10 mouse cellular contexts compared by ENCODE assay signal in genomic region chr1:185183591-185184330, GRCm38 (mm10). TPM values are rescaled to one million over a fixed set of nuclear protein-coding genes. Genes with fewer than 3 reads are reported as not detected.
A peak's percentile ranks its signal among the peaks of the same experiment; 100 is the strongest.
DNase-seq lines count a peak whose midpoint lies in the region; ATAC-seq lines count a peak whose summit lies in the region.
"Had no signal": no experiment of that assay in that cellular context is flagged by ENCODE, and none has a peak within 500 bp of the region (broad histone marks: within the 10 kb centered on the region; RNA-seq: fewer than 3 reads in every experiment).

No protein-coding gene starts in this region.

- no peaks in the 10 kb centered on the region for H3K36me3 ChIP-seq in heart, embryonic 12.5 days
- no peaks in the 10 kb centered on the region for H3K36me3 ChIP-seq in forebrain, embryonic 14.5 days (ENCODE audit: control insufficient read depth, insufficient read depth, low read length)
- no peaks in the 10 kb centered on the region for H3K36me3 ChIP-seq in liver, embryonic 12.5 days
- H3K36me3 ChIP-seq: liver, embryonic 13.5 days had no signal

- DNase-seq in heart, adult 11 months = peak; percentile 86
- DNase-seq in MN1 (ENCODE audit: low spot score) = peak; percentile 42
- peak; percentile 12 for DNase-seq in gastrocnemius, adult 18-20 months (ENCODE audit: low spot score)
- peak; percentile 47 for DNase-seq in lung, postnatal 36 days
- no peak for DNase-seq in forebrain, embryonic 14.5 days (ENCODE audit: low spot score)
- no peak for DNase-seq in right cerebral cortex, postnatal 36 days (ENCODE audit: low spot score in 2 of 2)
- DNase-seq: cerebellum, adult 8-10 months; liver, embryonic 13.5 days had no signal

- H3K9ac ChIP-seq in heart, embryonic 12.5 days = no peak overlapping the region
- no peak overlapping the region for H3K9ac ChIP-seq in forebrain, embryonic 14.5 days (ENCODE audit: low read length)
- H3K9ac ChIP-seq in liver, embryonic 12.5 days = no peak overlapping the region
- H3K9ac ChIP-seq: liver, embryonic 13.5 days had no signal

- H3K4me2 ChIP-seq in heart, embryonic 12.5 days = no peak overlapping the region
- no peak overlapping the region for H3K4me2 ChIP-seq in forebrain, embryonic 14.5 days (ENCODE audit: low read length)
- no peak overlapping the region for H3K4me2 ChIP-seq in liver, embryonic 12.5 days
- H3K4me2 ChIP-seq: liver, embryonic 13.5 days had no signal

- no peaks in the 10 kb centered on the region for H3K9me3 ChIP-seq in heart, embryonic 12.5 days (replicated peaks)
- no peaks in the 10 kb centered on the region for H3K9me3 ChIP-seq in forebrain, embryonic 14.5 days (replicated peaks; ENCODE audit: control insufficient read depth, low read length)
- H3K9me3 ChIP-seq in liver, embryonic 12.5 days (replicated peaks) = no peaks in the 10 kb centered on the region
- H3K9me3 ChIP-seq: liver, embryonic 13.5 days had no signal

- 70% methylated on average over 9 of the region's 9 CpGs for WGBS in heart, embryonic 12.5 days
- WGBS in forebrain, embryonic 14.5 days = 43% methylated on average over 9 of the region's 9 CpGs
- 72% methylated on average over 9 of the region's 9 CpGs for WGBS in liver, embryonic 12.5 days (ENCODE audit: insufficient replicate concordance)

- H3K4me1 ChIP-seq in heart, embryonic 12.5 days (replicated peaks) = no peaks in the 10 kb centered on the region
- H3K4me1 ChIP-seq in forebrain, embryonic 14.5 days (ENCODE audit: control insufficient read depth, insufficient read depth, low read length) = no peaks in the 10 kb centered on the region
- H3K4me1 ChIP-seq in liver, embryonic 12.5 days = no peaks in the 10 kb centered on the region
- H3K4me1 ChIP-seq: liver, embryonic 13.5 days had no signal

- H3K27ac ChIP-seq in heart, embryonic 12.5 days (ENCODE audit: poor library complexity, severe bottlenecking) = no peak overlapping the region
- no peak overlapping the region for H3K27ac ChIP-seq in forebrain, embryonic 14.5 days (ENCODE audit: low read depth, low read length)
- no peak overlapping the region for H3K27ac ChIP-seq in liver, embryonic 12.5 days
- H3K27ac ChIP-seq: liver, embryonic 13.5 days had no signal

- 0 out of 2 replicates have a peak, but pooled peaks cover 4% of the 10 kb centered on the region for H3K27me3 ChIP-seq in heart, embryonic 12.5 days (replicated peaks)
- H3K27me3 ChIP-seq in forebrain, embryonic 14.5 days (replicated peaks; ENCODE audit: control insufficient read depth, insufficient read depth, low read length) = no peaks in the 10 kb centered on the region
- H3K27me3 ChIP-seq in liver, embryonic 12.5 days (replicated peaks) = no peaks in the 10 kb centered on the region
- H3K27me3 ChIP-seq: liver, embryonic 13.5 days had no signal

- H3K4me3 ChIP-seq in heart, embryonic 12.5 days = no peak overlapping the region
- H3K4me3 ChIP-seq in forebrain, embryonic 14.5 days (ENCODE audit: low read depth, low read length) = no peak overlapping the region
- H3K4me3 ChIP-seq in liver, embryonic 12.5 days = no peak overlapping the region
- H3K4me3 ChIP-seq: liver, embryonic 13.5 days had no signal

- no peak for ATAC-seq in heart, embryonic 12.5 days (ENCODE audit: insufficient number of reproducible peaks, low FRiP score)
- no peak for ATAC-seq in forebrain, embryonic 14.5 days
- ATAC-seq in liver, embryonic 12.5 days = no peak

RNA-seq across cellular contexts. Expression of gene Rab3gap2, which starts 20.2 kb away (rescaled TPM):
- polyA plus RNA-seq in heart, embryonic 12.5 days (2016; fragmentation: Nextera tagmentation; extraction: Ambion mirVana) = 19.0 and 19.1 TPM in 2 replicates
- 10 to 100 TPM; 17.6 to 17.8 TPM for total RNA-seq in gastrocnemius, adult 18-20 months (2021)
- 18.2 and 22.9 TPM in 2 replicates for polyA plus RNA-seq in forebrain, embryonic 14.5 days (2014; fragmentation: Nextera tagmentation; extraction: Ambion mirVana)
- polyA plus RNA-seq in liver, embryonic 12.5 days (2016; fragmentation: Nextera tagmentation; extraction: Ambion mirVana) = 18.4 and 19.3 TPM in 2 replicates

Comparison
In these comparisons a context has a peak if more than half of its experiments do, and no peak if none do; other contexts are left out.
1. DNase-seq: peak in heart, adult 11 months (single experiment), MN1 (single experiment), gastrocnemius, adult 18-20 months (single experiment) and lung, postnatal 36 days (single experiment); none in forebrain, embryonic 14.5 days (single experiment) and right cerebral cortex, postnatal 36 days (0 of 2).